Mouse (Mus musculus) intestine, postnatal 0 days (tissue): ENCODE results near the gene Nxt2. TPM values are rescaled to one million over a fixed set of nuclear protein-coding genes. Genes with fewer than 3 reads are reported as not detected.
A peak's percentile ranks its signal among the peaks of the same experiment; 100 is the strongest.
"Not testable (repeated sequence)": the region's sequence is repeated elsewhere in the genome, so short reads cannot be mapped to it uniquely, and the experiment has no call there.

Experiments
- ATAC-seq: fragments of 200-750 bp; cut with Nextera tagmentation; 2 replicates; pipeline ENCODE4 v1.8.0; 2017; ENCODE audit warnings: mild to moderate bottlenecking, moderate TSS enrichment, moderate library complexity
- H3K27ac ChIP-seq: fragments of 300-500 bp; sonication (generic); 2 replicates; pipeline ENCODE4 v1.5.1; 2014; ENCODE audit warnings: mild to moderate bottlenecking, low read depth, low read length, moderate library complexity
- H3K27me3 ChIP-seq: fragments of 300-500 bp; sonication (generic); replicated peaks from 2 replicates; pipeline ENCODE4 v1.6.1; 2014; ENCODE audit warnings: low read length, mixed read lengths; ENCODE audit not compliant: control insufficient read depth, insufficient read depth
- H3K36me3 ChIP-seq: fragments of 300-500 bp; sonication (generic); 2 replicates; pipeline ENCODE4 v1.6.1; 2014; ENCODE audit warnings: mild to moderate bottlenecking, moderate library complexity; ENCODE audit not compliant: control insufficient read depth, insufficient read depth
- H3K4me1 ChIP-seq: fragments of 300-500 bp; sonication (generic); replicated peaks from 2 replicates; pipeline ENCODE4 v1.6.1; 2014; ENCODE audit warnings: antibody characterized with exemption, low read length, mixed read lengths; ENCODE audit not compliant: control insufficient read depth, insufficient read depth
- H3K4me2 ChIP-seq: fragments of 300-500 bp; sonication (generic); replicated peaks from 2 replicates; pipeline ENCODE4 v1.6.1; 2014; ENCODE audit warnings: low read depth, mild to moderate bottlenecking, moderate library complexity
- H3K4me3 ChIP-seq: fragments of 300-500 bp; sonication (generic); 2 replicates; pipeline ENCODE4 v1.5.1; 2014; ENCODE audit warnings: low read depth, low read length
- H3K9ac ChIP-seq: fragments of 300-500 bp; sonication (generic); 2 replicates; pipeline ENCODE4 v1.6.1; 2014; ENCODE audit warnings: mild to moderate bottlenecking, low read depth, low read length
- H3K9me3 ChIP-seq: fragments of 300-500 bp; sonication (generic); 2 replicates; pipeline ENCODE4 v1.6.1; 2016; ENCODE audit warnings: mixed run types; ENCODE audit not compliant: control insufficient read depth
- CTCF ChIP-seq: sonication (generic); IDR thresholded peaks from 2 replicates; pipeline ENCODE4 v1.5.1; 2016; ENCODE audit warnings: low read depth, mild to moderate bottlenecking, control low read depth, antibody characterized with exemption, moderate library complexity
- WGBS: fragments of 180-500 bp; shearing (Covaris S2); extraction: QIAGEN DNeasy Blood & Tissue Kit; methylation state at CpG from one replicate; pipeline ENCODE4 v1.1.7; 2014; 5-methylcytosine and 5-hydroxymethylcytosine counted together
- polyA plus RNA-seq: library from polyadenylated mRNA; unstranded; fragments of >200 nt; fragmentation: Nextera tagmentation; extraction: Ambion mirVana; gene quantifications from 2 replicates; pipeline ENCODE4 v1.2.1, GENCODE M21; 2015

Nxt2 gene
- polyA plus RNA-seq, 1 experiment from 2014 or later: 12.7 TPM

GRCm38 (mm10) chrX:142196831-142197230, 29.7 kb upstream of the Nxt2 start, which contains the start of gene Gucy2f:
Gene Gucy2f, minus strand, starts transcription at chrX:142196931.
- H3K4me3 ChIP-seq: no peak within 1 kb of the TSS
- no peaks in the 10 kb centered on the region for H3K27me3 ChIP-seq
- ATAC-seq: no peak
- H3K9ac ChIP-seq: no peak within 1 kb of the TSS
- no peaks in the 10 kb centered on the region for H3K4me1 ChIP-seq
- H3K4me2 ChIP-seq: no peak within 1 kb of the TSS
- WGBS: 40% methylated on average over 5 of the region's 5 CpGs
- H3K9me3 ChIP-seq: no peaks in the 10 kb centered on the region
- H3K27ac ChIP-seq: no peak within 1 kb of the TSS
- no peak for TF ChIP-seq CTCF
- no peaks in the 10 kb centered on the region for H3K36me3 ChIP-seq

DNA sequence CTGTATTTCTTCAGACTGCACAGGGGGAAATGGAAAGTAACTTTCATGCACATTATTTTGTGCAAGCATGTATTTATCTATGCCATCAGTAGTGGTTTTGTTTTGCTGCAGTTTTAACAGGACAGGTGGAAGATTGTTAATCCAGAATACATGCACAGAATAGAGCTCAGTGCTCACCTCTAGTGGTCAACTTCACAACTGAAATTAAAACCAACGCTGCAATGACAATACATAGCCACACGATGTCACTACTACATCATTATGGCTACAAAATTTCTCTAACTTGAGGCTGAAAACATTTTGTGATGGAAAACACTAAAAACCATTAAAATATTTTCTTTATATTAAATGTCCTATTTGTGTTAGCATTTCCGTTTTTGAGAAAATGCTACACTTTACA, 26.3 kb upstream of the Nxt2 start:
- peak; percentile 91 for TF ChIP-seq CTCF
- Histone ChIP-seq H3K9me3 (no peaks in the 10 kb centered on the region), H3K9ac (no peak overlapping the region), H3K4me2 (no peak overlapping the region), H3K4me1 (no peaks in the 10 kb centered on the region), H3K27ac (no peak overlapping the region), H3K27me3 (no peaks in the 10 kb centered on the region), H3K36me3 (no peaks in the 10 kb centered on the region), H3K4me3 (no peak overlapping the region)
- WGBS: 12% methylated on average over 3 of the region's 3 CpGs
- no peak for ATAC-seq

- no peaks in the 10 kb centered on the region for H3K4me1 ChIP-seq
- ATAC-seq: peak; percentile 72
- no peaks in the 10 kb centered on the region for H3K27me3 ChIP-seq
- peak overlapping the region; percentile 79; the same call in 1 of the 2 replicates for H3K27ac ChIP-seq
- peak overlapping the region; percentile 57 for H3K4me2 ChIP-seq
- no peaks in the 10 kb centered on the region for H3K9me3 ChIP-seq
- H3K36me3 ChIP-seq: no peaks in the 10 kb centered on the region
- peak overlapping the region; percentile 51 for H3K4me3 ChIP-seq
- no peak for TF ChIP-seq CTCF
- 28% methylated on average over 15 of the region's 15 CpGs for WGBS
- H3K9ac ChIP-seq: no peak overlapping the region
Observed at GRCm38 (mm10) chrX:142227398-142228054, 956 bp downstream of the Nxt2 start.

- peak overlapping the region; percentile 57 for H3K4me2 ChIP-seq
- peak overlapping the region; percentile 51 for H3K4me3 ChIP-seq
- no peaks in the 10 kb centered on the region for H3K36me3 ChIP-seq
- no peaks in the 10 kb centered on the region for H3K27me3 ChIP-seq
- no peak for TF ChIP-seq CTCF
- no peaks in the 10 kb centered on the region for H3K4me1 ChIP-seq
- peak; percentile 90 for ATAC-seq
- H3K9me3 ChIP-seq: no peaks in the 10 kb centered on the region
- peak overlapping the region; percentile 79 for H3K27ac ChIP-seq
- 24% methylated on average over 33 of the region's 42 CpGs for WGBS
- H3K9ac ChIP-seq: no peak overlapping the region
Observed at GRCm38 (mm10) chrX:142228055-142228768, 1.6 kb downstream of the Nxt2 start.

- Histone ChIP-seq H3K9me3 (no peaks in the 10 kb centered on the region), H3K4me1 (no peaks in the 10 kb centered on the region)
- ATAC-seq: no peak
Observed at GRCm38 (mm10) chrX:142228769-142229158, 2.2 kb downstream of the Nxt2 start.

GRCm38 (mm10) chrX:142236146-142236545, 9.6 kb downstream of the Nxt2 start:
- not testable (repeated sequence) for H3K4me1 ChIP-seq, ATAC-seq, H3K4me2 ChIP-seq, H3K9me3 ChIP-seq, H3K27ac ChIP-seq, H3K27me3 ChIP-seq, H3K9ac ChIP-seq, H3K4me3 ChIP-seq, H3K36me3 ChIP-seq
- WGBS: 91% methylated on average over 1 of the region's 1 CpGs

More at GRCm38 (mm10) chrX:142228769-142229158, 2.2 kb downstream of the Nxt2 start:
- no peak overlapping the region for H3K9ac ChIP-seq
- H3K4me3 ChIP-seq: peak overlapping the region; percentile 51
- H3K4me2 ChIP-seq: peak overlapping the region; percentile 57
- no peaks in the 10 kb centered on the region for H3K36me3 ChIP-seq
- WGBS: 34% methylated on average over 7 of the region's 7 CpGs
- TF ChIP-seq CTCF: no peak
- H3K27me3 ChIP-seq: no peaks in the 10 kb centered on the region
- no peak overlapping the region for H3K27ac ChIP-seq
